Comparison of ENCODE assay signal across 16 mouse cellular contexts in genomic region chr9:79035677-79036076, GRCm38 (mm10).
"Had no signal": no experiment of that assay in that cellular context is flagged by ENCODE, and none has a peak within 500 bp of the region (broad histone marks: within the 10 kb centered on the region; RNA-seq: fewer than 3 reads in every experiment).

No protein-coding gene starts in this region.

- H3K27me3 ChIP-seq: liver, embryonic 15.5 days; neural tube, embryonic 15.5 days had no signal

- H3K9ac ChIP-seq: liver, embryonic 15.5 days; neural tube, embryonic 15.5 days had no signal

- ATAC-seq: lung, postnatal 0 days had no signal

- H3K4me3 ChIP-seq: left cerebral cortex, adult 2 months; limb, embryonic 10.5 days; liver, embryonic 15.5 days; midbrain, embryonic 10.5 days; myocyte; neural tube, embryonic 15.5 days had no signal

- DNase-seq: kidney, postnatal 14 days; lung, adult 2 months; lung, postnatal 4 days; midbrain, embryonic 14.5 days; right cerebral cortex, postnatal 4 days; spleen, adult 18-20 months; thymus, adult 18-20 months; thymus, postnatal 14 days had no signal

- H3K36me3 ChIP-seq: limb, embryonic 10.5 days; liver, embryonic 15.5 days; midbrain, embryonic 10.5 days; neural tube, embryonic 15.5 days had no signal

- H3K4me1 ChIP-seq: limb, embryonic 10.5 days; liver, embryonic 15.5 days; midbrain, embryonic 10.5 days; neural tube, embryonic 15.5 days had no signal

- H3K4me2 ChIP-seq: liver, embryonic 11.5 days; liver, embryonic 15.5 days; neural tube, embryonic 15.5 days had no signal

- H3K27ac ChIP-seq: left cerebral cortex, adult 2 months; limb, embryonic 10.5 days; liver, embryonic 15.5 days; midbrain, embryonic 10.5 days; neural tube, embryonic 15.5 days had no signal

- H3K9me3 ChIP-seq: limb, embryonic 10.5 days; liver, embryonic 15.5 days; midbrain, embryonic 10.5 days; neural tube, embryonic 15.5 days had no signal
